Mouse (Mus musculus): ENCODE data around the gene Ap1ar. TPM values are rescaled to one million over a fixed set of nuclear protein-coding genes. Genes with fewer than 3 reads are reported as not detected.

The Ap1ar gene
- polyA plus RNA-seq, 1 experiment from 2014 or later = 38.3 TPM

DNA sequence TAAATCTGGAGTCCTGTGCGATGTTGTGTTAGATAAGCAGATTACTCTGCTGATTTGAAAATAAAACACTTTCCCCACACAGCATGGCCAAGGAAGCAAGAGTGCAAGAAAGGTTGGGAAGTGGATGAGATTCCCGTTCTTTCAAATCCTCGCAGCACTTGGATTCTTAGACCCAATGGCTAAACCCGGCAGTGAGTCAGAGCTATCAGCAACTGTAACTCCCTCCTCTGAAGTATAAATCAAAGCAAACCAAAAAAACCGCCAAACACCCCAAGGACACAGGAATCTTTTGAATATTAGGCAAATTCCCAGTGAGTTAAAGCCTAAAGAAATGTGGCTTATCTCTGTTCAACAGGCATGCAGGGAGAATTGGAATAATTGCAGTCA is 6.6 kb upstream of the Ap1ar start:
- ATAC-seq (ENCODE audit: low read depth) = no peak
- Histone ChIP-seq H3K4me1 (replicated peaks; ENCODE audit: control insufficient read depth, insufficient read depth, low read length) (peaks cover 6% of the 10 kb centered on the region; the same call in 1 of the 2 replicates), H3K9me3 (ENCODE audit: control insufficient read depth, low read length) (0 out of 2 replicates have a peak, but pooled peaks cover 2% of the 10 kb centered on the region), H3K27ac (ENCODE audit: low read length) (no peak overlapping the region), H3K36me3 (ENCODE audit: control insufficient read depth, insufficient read depth, low read length) (no peaks in the 10 kb centered on the region), H3K4me3 (ENCODE audit: low read length) (no peak overlapping the region), H3K4me2 (ENCODE audit: low read depth, low read length) (no peak overlapping the region), H3K9ac (ENCODE audit: low read length) (no peak overlapping the region), H3K27me3 (ENCODE audit: control insufficient read depth, insufficient read depth, low read depth, low read length) (no peaks in the 10 kb centered on the region)
- WGBS = 25% methylated on average over 5 of the region's 5 CpGs

DNA sequence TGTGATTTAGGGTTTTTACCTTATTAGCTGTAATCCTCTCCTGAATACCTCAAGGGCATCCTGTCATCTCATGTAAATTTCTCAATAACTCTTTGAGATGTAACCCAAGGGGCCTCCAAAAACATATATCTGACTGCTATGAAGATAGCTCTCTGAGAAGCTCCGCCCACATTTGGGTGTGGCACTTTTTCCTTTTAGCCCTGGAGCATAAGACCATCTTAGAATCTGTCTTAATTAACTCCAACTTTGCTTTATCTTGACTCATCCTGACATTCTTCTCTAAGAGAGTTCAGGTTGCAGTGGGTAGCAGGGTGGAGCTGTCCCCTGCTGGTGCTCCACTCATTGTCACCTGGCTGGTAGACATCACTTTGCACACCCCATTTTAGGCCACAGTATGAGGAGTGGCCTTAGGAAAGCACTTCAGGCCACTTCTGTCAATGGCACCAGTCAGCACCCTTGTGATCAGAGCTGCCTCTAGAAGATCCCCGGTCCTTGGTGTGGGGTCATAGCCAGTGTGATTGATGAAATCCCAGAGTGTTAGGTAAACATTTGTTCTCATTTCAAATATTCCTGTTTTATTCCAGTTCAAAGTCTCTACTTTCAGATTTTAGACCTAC is 6.1 kb upstream of the Ap1ar start:
- Histone ChIP-seq H3K4me2 (ENCODE audit: low read depth, low read length) (0 out of 2 replicates have a peak overlapping the region, but pooled peaks have one; percentile 3), H3K4me3 (ENCODE audit: low read length) (no peak overlapping the region), H3K36me3 (ENCODE audit: control insufficient read depth, insufficient read depth, low read length) (no peaks in the 10 kb centered on the region), H3K27ac (ENCODE audit: low read length) (no peak overlapping the region), H3K9ac (ENCODE audit: low read length) (no peak overlapping the region), H3K9me3 (ENCODE audit: control insufficient read depth, low read length) (0 out of 2 replicates have a peak, but pooled peaks cover 2% of the 10 kb centered on the region), H3K4me1 (replicated peaks; ENCODE audit: control insufficient read depth, insufficient read depth, low read length) (peaks cover 6% of the 10 kb centered on the region; the same call in 1 of the 2 replicates), H3K27me3 (ENCODE audit: control insufficient read depth, insufficient read depth, low read depth, low read length) (no peaks in the 10 kb centered on the region)
- ATAC-seq (ENCODE audit: low read depth) = peak; percentile 80
- WGBS = 35% methylated on average over 2 of the region's 2 CpGs

DNA sequence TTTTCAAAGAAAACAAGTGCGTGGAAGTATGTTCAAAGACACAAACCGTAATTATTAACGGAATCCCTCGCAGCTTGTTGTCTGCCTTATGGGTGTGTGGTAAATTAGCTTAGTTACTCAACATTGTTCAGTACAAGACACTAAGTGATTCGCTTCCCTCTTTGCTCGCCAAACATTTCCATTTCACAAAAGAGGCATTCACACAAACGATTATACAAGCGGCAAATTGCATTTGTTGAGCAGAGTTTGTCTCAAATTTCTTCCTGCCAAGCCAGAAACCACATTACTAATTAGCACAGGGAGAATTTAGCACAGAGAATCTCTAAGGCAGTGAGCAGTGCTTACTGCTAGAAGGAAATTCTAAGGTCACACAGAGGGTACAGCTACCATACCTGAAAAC is 4.6 kb upstream of the Ap1ar start:
- no peak for ATAC-seq (ENCODE audit: low read depth)

DNA sequence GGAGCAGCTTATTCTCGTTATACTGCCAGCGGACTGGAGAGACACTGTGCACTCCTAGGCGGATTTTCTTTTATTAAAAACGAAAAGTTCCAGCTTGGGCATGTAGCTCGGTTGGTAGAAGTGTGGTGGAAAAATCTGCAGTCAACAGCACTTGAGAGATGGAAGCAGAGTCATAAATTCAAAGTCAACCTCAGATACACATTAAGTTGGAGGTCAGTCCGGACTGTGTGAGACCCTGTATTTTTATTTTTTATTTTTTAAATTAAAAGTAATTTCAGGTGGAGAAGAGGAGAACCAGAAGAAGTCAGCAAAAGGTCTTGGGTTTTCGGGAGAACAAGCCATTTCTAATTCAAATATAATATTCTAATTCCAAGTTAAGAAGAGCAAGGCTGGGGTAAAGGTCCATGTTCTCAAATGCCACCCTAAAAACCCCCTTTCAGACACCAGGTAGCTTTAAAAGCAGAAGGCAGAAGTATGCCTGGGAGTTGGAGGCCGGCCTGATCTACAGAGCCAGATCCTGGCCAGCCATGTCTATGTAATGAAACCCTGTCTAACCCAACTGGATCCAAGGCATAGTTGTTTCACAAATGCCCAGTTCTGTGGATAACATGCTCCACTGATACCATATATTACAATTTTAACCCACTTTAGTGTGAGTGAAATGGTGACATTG is 785 bp upstream of the Ap1ar start:
- 29% methylated on average over 8 of the region's 8 CpGs for WGBS
- H3K9me3 ChIP-seq (ENCODE audit: control insufficient read depth, low read length) = no peaks in the 10 kb centered on the region
- H3K27me3 ChIP-seq (ENCODE audit: control insufficient read depth, insufficient read depth, low read depth, low read length) = no peaks in the 10 kb centered on the region
- no peaks in the 10 kb centered on the region for H3K36me3 ChIP-seq (ENCODE audit: control insufficient read depth, insufficient read depth, low read length)
- peak overlapping the region; percentile 90 for H3K4me3 ChIP-seq (ENCODE audit: low read length)
- peak overlapping the region; percentile 77 for H3K4me2 ChIP-seq (ENCODE audit: low read depth, low read length)
- peak overlapping the region; percentile 79 for H3K9ac ChIP-seq (ENCODE audit: low read length)
- peak overlapping the region; percentile 96 for H3K27ac ChIP-seq (ENCODE audit: low read length)
- peaks cover 12% of the 10 kb centered on the region for H3K4me1 ChIP-seq (replicated peaks; ENCODE audit: control insufficient read depth, insufficient read depth, low read length)
- ATAC-seq (ENCODE audit: low read depth) = peak; percentile 3; the same call in 1 of the 2 replicates

More for the DNA sequence above, 4.6 kb upstream of the Ap1ar start:
- Histone ChIP-seq H3K27me3 (ENCODE audit: control insufficient read depth, insufficient read depth, low read depth, low read length) (no peaks in the 10 kb centered on the region), H3K4me3 (ENCODE audit: low read length) (no peak overlapping the region), H3K36me3 (ENCODE audit: control insufficient read depth, insufficient read depth, low read length) (no peaks in the 10 kb centered on the region), H3K27ac (ENCODE audit: low read length) (no peak overlapping the region), H3K9ac (ENCODE audit: low read length) (no peak overlapping the region), H3K4me1 (replicated peaks; ENCODE audit: control insufficient read depth, insufficient read depth, low read length) (peaks cover 9% of the 10 kb centered on the region; the same call in 1 of the 2 replicates), H3K4me2 (ENCODE audit: low read depth, low read length) (no peak overlapping the region), H3K9me3 (ENCODE audit: control insufficient read depth, low read length) (0 out of 2 replicates have a peak, but pooled peaks cover 2% of the 10 kb centered on the region)
- 87% methylated on average over 8 of the region's 8 CpGs for WGBS

DNA sequence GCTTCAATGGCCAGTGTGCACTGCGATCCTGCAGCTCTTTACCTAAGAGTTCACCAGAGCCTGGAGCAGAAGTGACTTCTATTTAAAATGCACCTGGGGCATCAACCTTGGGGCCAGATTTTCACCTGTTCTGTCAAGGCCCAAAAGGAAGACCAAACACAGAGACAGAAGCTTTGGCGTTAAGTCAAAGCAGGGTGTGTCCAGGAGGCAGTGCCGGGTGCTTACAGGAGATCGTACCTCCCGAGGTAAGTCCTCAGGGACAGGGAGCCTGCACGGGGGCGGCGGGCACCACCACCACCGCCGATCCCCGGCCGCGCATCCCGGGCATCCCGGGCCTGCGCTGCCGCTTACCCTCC is 547 bp downstream of the Ap1ar start:
- Histone ChIP-seq H3K27ac (ENCODE audit: low read length) (peak overlapping the region; percentile 82), H3K9ac (ENCODE audit: low read length) (peak overlapping the region; percentile 89), H3K9me3 (ENCODE audit: control insufficient read depth, low read length) (no peaks in the 10 kb centered on the region), H3K36me3 (ENCODE audit: control insufficient read depth, insufficient read depth, low read length) (no peaks in the 10 kb centered on the region), H3K4me2 (ENCODE audit: low read depth, low read length) (peak overlapping the region; percentile 86), H3K4me1 (replicated peaks; ENCODE audit: control insufficient read depth, insufficient read depth, low read length) (peaks cover 12% of the 10 kb centered on the region), H3K27me3 (ENCODE audit: control insufficient read depth, insufficient read depth, low read depth, low read length) (no peaks in the 10 kb centered on the region), H3K4me3 (ENCODE audit: low read length) (peak overlapping the region; percentile 90)
- under 1% methylated on average over 8 of the region's 17 CpGs for WGBS
- ATAC-seq (ENCODE audit: low read depth) = no peak; the same call in 1 of the 2 replicates

DNA sequence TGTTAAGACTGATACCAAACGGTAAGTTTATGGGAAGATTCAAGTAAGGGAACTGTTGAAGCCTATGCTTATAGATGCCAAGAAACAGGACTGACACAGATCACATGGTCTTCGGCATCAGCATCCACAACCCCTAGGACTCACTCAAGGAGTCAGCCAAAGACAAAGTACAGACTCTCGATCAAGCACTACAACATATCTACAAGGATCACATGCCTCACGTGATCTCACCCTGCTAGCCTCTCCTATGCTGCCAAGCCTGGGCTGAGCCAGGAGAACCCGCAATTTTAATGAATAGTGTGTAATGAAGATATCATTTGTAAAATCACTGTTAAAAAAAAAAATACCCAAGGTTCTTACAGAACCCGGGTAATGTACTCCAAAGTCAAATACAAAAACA is 1.7 kb downstream of the Ap1ar start:
- Histone ChIP-seq H3K27ac (ENCODE audit: low read length) (no peak overlapping the region), H3K4me3 (ENCODE audit: low read length) (no peak overlapping the region), H3K9ac (ENCODE audit: low read length) (no peak overlapping the region), H3K36me3 (ENCODE audit: control insufficient read depth, insufficient read depth, low read length) (no peaks in the 10 kb centered on the region), H3K4me2 (ENCODE audit: low read depth, low read length) (peak overlapping the region; percentile 36), H3K4me1 (replicated peaks; ENCODE audit: control insufficient read depth, insufficient read depth, low read length) (peaks cover 12% of the 10 kb centered on the region), H3K27me3 (ENCODE audit: control insufficient read depth, insufficient read depth, low read depth, low read length) (no peaks in the 10 kb centered on the region), H3K9me3 (ENCODE audit: control insufficient read depth, low read length) (no peaks in the 10 kb centered on the region)
- 74% methylated on average over 6 of the region's 6 CpGs for WGBS
- ATAC-seq (ENCODE audit: low read depth) = no peak

DNA sequence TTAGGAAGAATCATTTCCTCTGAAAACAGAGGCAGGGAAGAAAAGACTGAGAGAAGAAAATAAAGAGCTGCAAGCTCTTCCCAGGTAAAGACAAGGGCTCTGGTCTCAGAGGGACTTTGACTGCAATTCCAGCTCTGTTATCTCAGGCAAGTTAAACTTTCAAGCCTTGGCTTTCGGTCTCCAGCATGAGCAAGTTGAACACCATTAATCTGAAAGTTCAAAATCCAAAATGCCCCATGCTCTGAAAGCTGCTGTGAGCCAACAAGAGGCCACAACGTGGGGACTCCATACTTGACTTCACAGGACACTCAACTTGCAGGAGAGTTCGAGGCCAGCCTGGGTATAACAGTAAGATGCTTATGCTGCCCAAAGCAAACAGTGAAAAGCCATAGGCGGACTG is 3.3 kb downstream of the Ap1ar start:
- no peak overlapping the region for H3K27ac ChIP-seq (ENCODE audit: low read length)

DNA sequence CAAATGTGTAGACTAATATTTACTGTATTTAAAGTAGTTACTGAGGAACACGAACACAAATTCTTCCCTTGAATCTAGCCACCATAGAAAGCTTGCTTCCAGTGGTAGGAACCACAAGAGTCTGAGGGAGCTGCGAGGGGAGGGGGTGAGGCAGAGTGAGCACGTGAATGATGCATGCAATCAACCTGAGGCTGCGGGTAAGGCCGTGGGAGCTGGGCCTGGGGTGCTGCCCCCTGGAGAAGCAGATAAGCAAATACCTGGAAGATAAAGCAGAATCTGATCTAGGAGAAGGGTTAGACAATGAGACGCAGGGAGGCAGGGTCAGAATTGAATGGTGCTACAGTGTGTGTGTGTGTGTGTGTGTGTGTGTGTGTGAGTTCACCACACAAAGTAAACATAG is 6.2 kb downstream of the Ap1ar start:
- Histone ChIP-seq H3K27me3 (ENCODE audit: control insufficient read depth, insufficient read depth, low read depth, low read length) (no peaks in the 10 kb centered on the region), H3K27ac (ENCODE audit: low read length) (no peak overlapping the region), H3K4me3 (ENCODE audit: low read length) (no peak overlapping the region), H3K4me2 (ENCODE audit: low read depth, low read length) (no peak overlapping the region), H3K9me3 (ENCODE audit: control insufficient read depth, low read length) (no peaks in the 10 kb centered on the region), H3K4me1 (replicated peaks; ENCODE audit: control insufficient read depth, insufficient read depth, low read length) (peaks cover 10% of the 10 kb centered on the region), H3K9ac (ENCODE audit: low read length) (no peak overlapping the region), H3K36me3 (ENCODE audit: control insufficient read depth, insufficient read depth, low read length) (no peaks in the 10 kb centered on the region)
- WGBS = 50% methylated on average over 6 of the region's 6 CpGs
- no peak for ATAC-seq (ENCODE audit: low read depth)

More for the DNA sequence above, 3.3 kb downstream of the Ap1ar start:
- Histone ChIP-seq H3K9me3 (ENCODE audit: control insufficient read depth, low read length) (no peaks in the 10 kb centered on the region), H3K9ac (ENCODE audit: low read length) (no peak overlapping the region), H3K36me3 (ENCODE audit: control insufficient read depth, insufficient read depth, low read length) (no peaks in the 10 kb centered on the region), H3K4me1 (replicated peaks; ENCODE audit: control insufficient read depth, insufficient read depth, low read length) (peaks cover 12% of the 10 kb centered on the region), H3K4me2 (ENCODE audit: low read depth, low read length) (no peak overlapping the region), H3K27me3 (ENCODE audit: control insufficient read depth, insufficient read depth, low read depth, low read length) (no peaks in the 10 kb centered on the region), H3K4me3 (ENCODE audit: low read length) (no peak overlapping the region)
- 69% methylated on average over 4 of the region's 4 CpGs for WGBS
- no peak for ATAC-seq (ENCODE audit: low read depth)

DNA sequence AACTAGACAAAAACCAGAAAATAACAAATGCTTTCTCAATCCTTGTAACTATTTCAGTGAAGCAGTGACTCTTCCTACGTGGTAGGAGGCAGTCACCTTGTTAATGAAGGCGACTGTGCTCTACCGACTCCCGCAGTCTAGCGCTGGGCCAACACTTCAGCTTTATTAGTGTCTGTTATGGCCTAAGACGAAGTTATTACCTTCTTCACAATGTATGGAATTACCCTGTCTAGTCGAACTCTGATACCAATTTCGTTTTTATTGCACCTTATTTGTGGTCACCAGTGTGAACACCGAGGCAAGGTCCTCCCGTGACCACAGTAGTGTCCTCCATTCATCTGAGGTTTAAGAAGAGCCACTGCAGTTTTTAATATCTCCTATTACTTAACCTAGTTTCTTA is 7.1 kb downstream of the Ap1ar start:
- WGBS = 89% methylated on average over 10 of the region's 10 CpGs
- no peak overlapping the region for H3K4me2 ChIP-seq (ENCODE audit: low read depth, low read length)
- H3K9me3 ChIP-seq (ENCODE audit: control insufficient read depth, low read length) = no peaks in the 10 kb centered on the region
- H3K4me1 ChIP-seq (replicated peaks; ENCODE audit: control insufficient read depth, insufficient read depth, low read length) = peaks cover 5% of the 10 kb centered on the region
- no peak overlapping the region for H3K9ac ChIP-seq (ENCODE audit: low read length)
- H3K36me3 ChIP-seq (ENCODE audit: control insufficient read depth, insufficient read depth, low read length) = no peaks in the 10 kb centered on the region
- ATAC-seq (ENCODE audit: low read depth) = no peak
- H3K27ac ChIP-seq (ENCODE audit: low read length) = no peak overlapping the region
- H3K27me3 ChIP-seq (ENCODE audit: control insufficient read depth, insufficient read depth, low read depth, low read length) = no peaks in the 10 kb centered on the region
- no peak overlapping the region for H3K4me3 ChIP-seq (ENCODE audit: low read length)
